Mouse (Mus musculus) liver, postnatal 0 days (tissue): Measurements from ENCODE around the gene Fcrls.

Experiments
- CTCF ChIP-seq: sonication (generic); IDR thresholded peaks from 2 replicates; pipeline ENCODE4 v1.5.1; 2016; ENCODE audit warnings: antibody characterized with exemption, low read depth
- EP300 ChIP-seq: IDR thresholded peaks from 2 replicates; pipeline ENCODE4 v1.6.1; 2016; ENCODE audit warnings: antibody characterized with exemption, low read depth, mild to moderate bottlenecking

DNA sequence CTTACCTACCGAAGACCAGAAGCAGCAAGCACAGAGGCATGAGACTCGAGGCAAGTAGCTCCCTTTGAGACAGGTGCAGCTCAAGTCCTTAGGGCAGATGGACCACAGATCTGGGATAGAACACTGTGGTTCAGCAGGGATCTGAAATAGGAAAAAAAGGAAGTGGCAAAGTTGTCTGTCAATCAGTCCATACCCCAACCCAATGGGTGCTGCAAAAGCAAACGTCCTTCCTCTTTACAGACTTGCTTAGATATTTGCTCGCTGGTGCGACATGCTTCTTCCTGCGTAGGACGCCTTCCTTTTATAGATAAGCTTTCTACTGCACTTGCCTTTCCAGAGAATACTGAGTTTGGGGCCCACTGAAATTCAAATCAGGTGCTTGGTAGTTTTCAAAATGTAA is at the start of gene Fcrls:
- no peak for TF ChIP-seq EP300
- no peak for TF ChIP-seq CTCF
